Mouse (Mus musculus): ENCODE data around the gene Plcxd3. TPM values are rescaled to one million over a fixed set of nuclear protein-coding genes. Genes with fewer than 3 reads are reported as not detected.
"Not testable (repeated sequence)": the region's sequence is repeated elsewhere in the genome, so short reads cannot be mapped to it uniquely, and the experiment has no call there.

Gene Plcxd3
- total RNA-seq, 4 experiments from 2014 or later, result 31.2 to 35.9 (median 34.6) TPM

DNA sequence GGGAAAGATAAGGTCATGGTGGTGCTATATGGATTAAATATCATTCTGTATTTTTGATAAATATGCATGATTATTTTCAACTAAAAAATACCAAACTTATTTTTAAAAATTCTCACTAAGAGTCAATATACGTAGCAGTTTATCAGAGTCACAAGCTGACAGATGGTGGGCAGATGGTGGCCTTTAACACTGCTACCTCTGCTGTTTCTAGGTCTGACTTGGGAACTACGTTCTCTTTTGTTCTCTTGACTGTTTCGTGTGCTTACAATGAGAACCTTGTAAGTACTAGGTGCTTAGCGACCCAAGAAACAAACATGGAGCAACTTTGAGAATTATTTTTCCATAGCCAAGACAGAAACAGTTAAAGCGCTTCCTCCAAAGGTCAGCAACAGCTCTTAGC lies 183.8 kb downstream of the Plcxd3 start:
- no peak for DNase-seq (ENCODE audit: low spot score in 2 of 2)

DNA sequence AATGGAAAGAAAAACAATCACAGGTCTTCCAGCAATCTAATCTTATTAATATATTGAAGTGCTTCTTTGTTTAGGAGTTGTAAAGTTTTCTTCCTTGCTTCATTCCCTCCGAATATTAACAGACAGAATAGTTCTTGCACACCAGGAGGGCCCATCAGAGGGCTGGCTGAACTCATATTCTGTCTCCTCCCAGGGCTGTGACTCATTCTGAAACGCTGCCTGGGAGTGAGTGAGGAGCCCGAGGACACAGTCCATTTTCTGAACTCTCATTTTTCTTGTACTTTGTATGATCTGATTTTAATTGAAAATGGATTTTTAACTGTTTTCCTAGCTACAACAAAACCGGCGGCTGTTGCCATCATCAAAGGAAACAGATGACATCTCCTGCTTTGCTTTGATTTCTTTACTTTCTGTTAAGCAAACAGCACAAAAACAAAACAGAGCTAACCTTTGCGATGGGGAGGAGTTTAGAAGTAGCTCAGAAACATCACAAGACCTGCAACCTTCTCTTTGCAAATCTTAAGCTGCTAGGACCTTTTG lies 186.2 kb downstream of the Plcxd3 start:
- no peak for DNase-seq (ENCODE audit: low spot score in 2 of 2)

DNA sequence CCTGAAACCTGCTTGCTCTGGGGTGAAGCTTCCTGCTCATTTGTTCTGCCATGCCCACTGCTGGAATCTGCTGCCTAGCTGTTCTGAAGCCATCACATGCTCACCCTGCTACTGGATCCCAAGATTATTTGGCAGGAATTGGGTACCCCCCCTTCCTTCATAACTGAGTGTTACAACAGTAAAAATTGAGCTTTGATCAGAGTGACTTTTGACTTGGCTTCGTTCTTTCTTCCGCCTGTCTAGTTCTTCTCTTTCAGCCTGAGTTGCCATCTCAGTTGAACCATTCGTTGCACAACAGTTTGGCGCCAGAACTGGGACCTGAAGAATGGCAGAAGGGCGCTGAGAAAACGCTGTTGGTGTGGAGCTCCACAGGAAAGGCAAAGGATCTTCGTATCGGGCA lies 220.2 kb downstream of the Plcxd3 start:
- not testable (repeated sequence) for DNase-seq (ENCODE audit: low spot score in 2 of 2)

DNA sequence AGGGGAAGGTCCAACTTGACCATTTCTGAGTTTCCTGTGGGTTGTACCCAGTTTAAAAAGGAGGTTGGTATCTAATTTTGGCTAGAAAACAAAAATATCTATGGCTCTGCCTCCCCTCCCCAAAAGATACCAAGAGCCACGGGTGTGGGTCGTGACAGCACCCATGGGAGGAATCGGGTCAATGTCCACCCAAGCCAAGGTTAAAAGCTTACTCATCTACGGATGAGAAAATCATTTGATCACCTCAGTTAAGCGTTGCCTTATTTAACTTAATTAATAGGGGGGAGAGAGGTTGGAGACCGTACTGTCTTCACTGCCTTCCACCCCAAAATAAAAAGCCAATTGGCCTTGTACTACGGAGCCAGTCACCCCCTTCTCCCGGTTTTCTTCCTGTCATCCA lies 223.4 kb downstream of the Plcxd3 start:
- DNase-seq (ENCODE audit: low spot score in 2 of 2), result not testable (repeated sequence)

DNA sequence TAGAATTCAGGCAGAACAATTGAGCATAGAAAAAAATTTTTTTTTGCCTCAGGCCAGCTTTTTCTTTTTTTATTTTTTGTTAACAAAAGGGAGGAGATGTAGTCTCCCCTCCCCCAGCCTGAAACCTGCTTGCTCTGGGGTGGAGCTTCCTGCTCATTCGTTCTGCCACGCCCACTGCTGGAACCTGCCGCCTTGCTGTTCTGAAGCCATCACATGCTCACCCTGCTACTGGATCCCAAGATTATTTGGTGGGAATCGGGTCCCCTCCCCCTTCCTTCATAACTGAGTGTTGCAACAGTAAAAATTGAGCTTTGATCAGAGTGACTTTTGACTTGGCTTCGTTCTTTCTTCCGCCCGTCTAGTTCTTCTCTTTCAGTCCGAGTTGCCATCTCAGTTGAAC lies 224.0 kb downstream of the Plcxd3 start:
- not testable (repeated sequence) for DNase-seq (ENCODE audit: low spot score in 2 of 2)

DNA sequence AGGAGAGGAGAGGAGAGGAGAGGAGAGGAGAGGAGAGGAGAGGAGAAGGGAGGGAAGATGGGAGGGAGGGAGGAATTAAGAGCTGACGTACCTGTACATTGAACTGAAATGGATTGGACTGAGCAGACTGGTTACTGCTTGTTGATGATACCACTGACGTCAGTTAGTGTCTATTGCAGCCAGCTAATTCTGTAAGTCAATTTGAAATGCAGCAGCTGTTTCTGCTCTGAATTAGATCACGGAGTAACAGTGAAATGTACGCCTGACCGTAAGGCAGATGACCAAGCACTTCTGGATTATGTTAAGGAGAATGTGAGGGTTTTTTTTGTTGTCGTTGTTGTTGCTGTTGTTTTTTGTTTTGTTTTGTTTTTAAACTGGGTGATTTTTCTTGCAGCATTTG lies 230.3 kb downstream of the Plcxd3 start:
- no peak for DNase-seq (ENCODE audit: low spot score in 2 of 2)

Data from left cerebral cortex, adult 8-10 months (tissue).